In the genomic region with DNA sequence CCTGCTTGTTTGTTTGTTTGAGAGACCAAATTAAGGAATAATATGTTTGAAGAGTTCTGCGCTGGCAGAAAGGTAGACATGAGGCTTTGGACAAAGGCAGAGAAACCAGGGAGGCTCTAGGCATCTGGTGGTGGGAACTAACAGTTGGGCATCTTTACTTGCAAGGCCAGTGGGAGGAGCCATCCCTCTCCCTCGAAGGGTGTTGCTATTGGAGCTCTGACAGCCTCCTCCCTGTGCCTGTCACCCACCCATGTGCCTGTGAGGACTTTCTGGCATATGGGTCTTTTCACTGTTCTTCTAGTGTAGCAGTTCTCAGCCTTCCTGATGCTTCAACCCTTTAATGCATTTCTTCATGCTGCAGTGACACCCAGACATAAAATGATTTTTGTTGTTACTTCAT, we compare ENCODE assay signal across 20 mouse cellular contexts.
DNase-seq lines count a peak whose midpoint lies in the region; ATAC-seq lines count a peak whose summit lies in the region.
"Had no signal": no experiment of that assay in that cellular context is flagged by ENCODE, and none has a peak within 500 bp of the region (broad histone marks: within the 10 kb centered on the region; RNA-seq: fewer than 3 reads in every experiment).

No protein-coding gene starts in this region.

- no peak overlapping the region for H3K27ac ChIP-seq in hindbrain, embryonic 11.5 days (ENCODE audit: low read depth, low read length)
- H3K27ac ChIP-seq: forebrain, embryonic 10.5 days; heart, adult 2 months; hindbrain, embryonic 13.5 days; kidney, postnatal 0 days; midbrain, embryonic 15.5 days had no signal

- no peaks in the 10 kb centered on the region for H3K4me1 ChIP-seq in hindbrain, embryonic 11.5 days (replicated peaks; ENCODE audit: control insufficient read depth, insufficient read depth, low read length)
- H3K4me1 ChIP-seq: forebrain, embryonic 10.5 days had no signal

- no peak overlapping the region for H3K4me3 ChIP-seq in hindbrain, embryonic 11.5 days (ENCODE audit: low read depth, low read length)
- H3K4me3 ChIP-seq: forebrain, embryonic 10.5 days; heart, adult 2 months; heart, embryonic 13.5 days; hindbrain, embryonic 13.5 days; megakaryocyte, embryonic 14.5 days; midbrain, embryonic 15.5 days had no signal

- no peak overlapping the region for H3K4me2 ChIP-seq in hindbrain, embryonic 11.5 days (replicated peaks; ENCODE audit: low read depth, low read length)
- H3K4me2 ChIP-seq: heart, embryonic 13.5 days; hindbrain, embryonic 13.5 days; midbrain, embryonic 15.5 days had no signal

- peak; percentile 15 for DNase-seq in layer of hippocampus, adult 11-12 months (ENCODE audit: low spot score)
- DNase-seq in layer of hippocampus, adult 9-10 months (ENCODE audit: low spot score), result no peak
- DNase-seq in 3T3-L1 (ENCODE audit: low read depth, low spot score) (peak; percentile 43), MN1 (ENCODE audit: low spot score) (peak; percentile 44)
- peak; percentile 28 for DNase-seq in layer of hippocampus, adult 9-11 months
- no peak for DNase-seq in hindbrain, embryonic 11.5 days (ENCODE audit: low spot score)
- no peak for DNase-seq in adrenal gland, adult 2 months
- DNase-seq: adrenal gland, postnatal 25 days; cerebellum, adult 11-12 months; gastrocnemius, postnatal 36 days; heart, adult 2 months; heart, postnatal 14 days; kidney, adult 2 months; thymus, postnatal 36 days had no signal

- no peak overlapping the region for H3K9ac ChIP-seq in hindbrain, embryonic 11.5 days (ENCODE audit: low read depth, low read length)
- H3K9ac ChIP-seq: heart, embryonic 13.5 days; hindbrain, embryonic 13.5 days; midbrain, embryonic 15.5 days had no signal

- H3K27me3 ChIP-seq in hindbrain, embryonic 11.5 days (ENCODE audit: control insufficient read depth, insufficient read depth, low read length), result no peaks in the 10 kb centered on the region
- H3K27me3 ChIP-seq: midbrain, embryonic 15.5 days had no signal

- H3K36me3 ChIP-seq in hindbrain, embryonic 11.5 days (ENCODE audit: control insufficient read depth, insufficient read depth, low read length), result no peaks in the 10 kb centered on the region
- H3K36me3 ChIP-seq: forebrain, embryonic 10.5 days; heart, embryonic 13.5 days; hindbrain, embryonic 13.5 days; midbrain, embryonic 15.5 days had no signal

- H3K9me3 ChIP-seq in hindbrain, embryonic 11.5 days (ENCODE audit: control insufficient read depth, low read length), result no peaks in the 10 kb centered on the region
- H3K9me3 ChIP-seq: forebrain, embryonic 10.5 days; heart, embryonic 13.5 days; hindbrain, embryonic 13.5 days; megakaryocyte, embryonic 14.5 days; midbrain, embryonic 15.5 days had no signal

- no peak for ATAC-seq in hindbrain, embryonic 11.5 days (ENCODE audit: low FRiP score)
- ATAC-seq: midbrain, embryonic 15.5 days had no signal

- 54% methylated on average over 2 of the region's 2 CpGs for WGBS in hindbrain, embryonic 11.5 days

Comparison
In these comparisons a context has a peak if more than half of its experiments do, and no peak if none do; other contexts are left out.
1. DNase-seq: peak in layer of hippocampus, adult 11-12 months (single experiment), 3T3-L1 (single experiment), MN1 (single experiment) and layer of hippocampus, adult 9-11 months (single experiment); none in layer of hippocampus, adult 9-10 months (single experiment), hindbrain, embryonic 11.5 days (single experiment) and adrenal gland, adult 2 months (single experiment).